Mouse (Mus musculus) brown adipose tissue, adult 24 weeks (tissue): ENCODE measurements around the gene Inha. TPM values are rescaled to one million over a fixed set of nuclear protein-coding genes. Genes with fewer than 3 reads are reported as not detected.

Experiments used
- H3K27ac ChIP-seq: fragments of 200-500 bp; replicated peaks from 2 replicates; pipeline ENCODE4 v1.5.1; 2012; ENCODE audit warnings: low read depth, mild to moderate bottlenecking, low read length
- H3K4me1 ChIP-seq: fragments of 200-500 bp; 2 replicates; pipeline ENCODE4 v1.6.1; 2012; ENCODE audit warnings: low read length, mixed read lengths; ENCODE audit not compliant: control insufficient read depth, insufficient read depth, insufficient read length
- H3K4me3 ChIP-seq: fragments of 200-500 bp; 2 replicates; pipeline ENCODE4 v1.5.1; 2012; ENCODE audit warnings: low read depth, mild to moderate bottlenecking, low read length, moderate library complexity; ENCODE audit not compliant: insufficient read depth
- polyA plus RNA-seq: library from polyadenylated mRNA; stranded (reverse); fragments of >200 nt; gene quantifications from 2 replicates; pipeline ENCODE4 v1.2.4, GENCODE M21; 2012; ENCODE audit not compliant: missing spikeins, insufficient read depth, insufficient read length

Gene Inha
- polyA plus RNA-seq, 1 experiment = not detected

DNA sequence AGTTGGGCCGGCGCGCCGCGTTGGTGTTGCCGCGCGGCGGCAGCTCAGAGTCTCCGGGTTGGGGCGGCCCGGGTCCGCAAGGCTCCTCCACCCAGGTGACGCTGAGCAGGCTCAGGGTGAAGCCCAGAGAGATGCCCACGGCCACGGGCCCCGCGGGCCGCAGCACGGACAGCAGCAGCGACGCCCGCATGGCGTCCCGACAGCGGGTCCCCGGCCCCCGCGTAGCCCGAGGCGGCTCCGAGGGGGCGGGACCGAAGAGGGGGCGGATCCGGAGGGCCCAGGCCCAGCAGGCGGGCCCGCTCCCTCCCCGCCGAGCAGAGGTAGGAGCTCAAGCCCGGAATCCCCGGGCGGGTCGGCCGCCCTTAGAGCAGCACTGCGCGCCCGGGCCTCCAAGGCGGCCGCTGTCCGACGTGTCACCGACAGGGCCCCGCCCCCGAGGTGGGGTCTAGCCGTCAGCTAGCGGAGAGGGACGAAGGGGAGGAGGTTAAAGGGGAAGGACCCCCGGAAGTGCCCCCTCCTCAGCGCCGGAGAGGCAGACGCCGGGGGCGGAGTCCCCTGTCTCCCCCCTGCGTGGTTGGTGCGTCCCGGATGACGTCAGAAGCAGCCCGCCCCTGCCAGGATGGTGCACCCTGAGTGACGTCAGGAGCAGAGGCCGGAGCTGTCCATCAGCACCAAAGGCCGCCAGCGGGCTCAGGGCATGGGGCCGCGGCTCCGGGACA, 27.8 kb upstream of the Inha start, which contains the start of the genes Chpf and Tmem198:
Gene Chpf, minus strand, starts transcription at position 392 of the 719 bp plus-strand sequence.
Gene Tmem198, plus strand, starts transcription at position 617 of the 719 bp plus-strand sequence.
- Histone ChIP-seq H3K4me3 (peak within 1 kb of the TSS; percentile 67), H3K4me1 (no peaks in the 10 kb centered on the region; the same call in 1 of the 2 replicates), H3K27ac (no peak within 1 kb of the TSS)

- no peak overlapping the region for H3K27ac ChIP-seq
Observed at GRCm38 (mm10) chr1:75479635-75479989, 27.3 kb upstream of the Inha start.

GRCm38 (mm10) chr1:75480036-75480435, 26.8 kb upstream of the Inha start:
- Histone ChIP-seq H3K4me1 (no peaks in the 10 kb centered on the region; the same call in 1 of the 2 replicates), H3K4me3 (no peak overlapping the region), H3K27ac (no peak overlapping the region)

More at GRCm38 (mm10) chr1:75479635-75479989, 27.3 kb upstream of the Inha start:
- H3K4me1 ChIP-seq = no peaks in the 10 kb centered on the region; the same call in 1 of the 2 replicates
- H3K4me3 ChIP-seq = peak overlapping the region; percentile 67

- Histone ChIP-seq H3K27ac (no peak overlapping the region), H3K4me1 (no peaks in the 10 kb centered on the region; the same call in 1 of the 2 replicates), H3K4me3 (no peak overlapping the region)
Observed at GRCm38 (mm10) chr1:75480735-75481134, 26.1 kb upstream of the Inha start.

GRCm38 (mm10) chr1:75486561-75486960, 20.3 kb upstream of the Inha start:
- no peaks in the 10 kb centered on the region for H3K4me1 ChIP-seq
- H3K27ac ChIP-seq = no peak overlapping the region
- no peak overlapping the region for H3K4me3 ChIP-seq

GRCm38 (mm10) chr1:75487040-75487404, 19.9 kb upstream of the Inha start:
- H3K4me1 ChIP-seq = no peaks in the 10 kb centered on the region
- no peak overlapping the region for H3K27ac ChIP-seq
- peak overlapping the region; percentile 60 for H3K4me3 ChIP-seq

- peak overlapping the region; percentile 60 for H3K4me3 ChIP-seq
Observed at GRCm38 (mm10) chr1:75487405-75488161, 19.3 kb upstream of the Inha start.

DNA sequence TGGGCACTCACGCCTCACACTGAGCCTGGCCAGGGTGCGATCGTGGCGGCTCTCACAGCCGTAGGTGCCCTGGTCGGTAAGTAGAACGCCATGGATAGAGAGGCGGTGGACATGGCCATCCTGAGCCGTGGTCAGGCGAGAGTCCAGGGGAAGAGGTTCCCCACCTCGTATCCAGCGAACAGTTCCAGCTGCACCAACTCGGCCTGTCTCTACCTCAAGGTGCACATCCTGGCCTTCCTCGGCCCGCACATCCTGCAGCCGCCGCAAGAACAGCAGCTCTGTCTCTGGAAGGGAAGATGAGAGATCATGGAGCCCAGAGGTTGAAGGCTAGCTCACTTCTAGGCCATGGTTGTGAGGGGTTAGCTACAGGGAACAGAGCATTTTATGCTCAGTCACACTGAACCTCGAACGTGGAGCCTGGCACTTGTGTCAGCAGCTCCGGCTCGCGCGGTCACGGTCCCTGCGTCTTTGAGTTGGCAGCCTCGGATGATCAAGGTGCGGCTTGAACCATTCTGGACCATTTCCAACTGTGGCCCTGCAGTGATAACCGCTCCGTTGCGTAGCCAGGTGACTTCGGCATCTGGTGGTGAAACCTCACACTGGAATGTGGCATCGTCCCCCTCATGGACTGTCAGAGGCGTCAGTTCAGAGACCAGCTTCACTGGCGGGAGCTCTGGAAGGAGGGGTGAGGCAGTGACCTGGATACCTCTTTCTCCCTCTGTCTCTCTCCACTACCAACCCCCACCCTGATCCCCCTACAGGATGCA, 15.9 kb upstream of the Inha start:
- Histone ChIP-seq H3K27ac (no peak overlapping the region), H3K4me1 (no peaks in the 10 kb centered on the region), H3K4me3 (no peak overlapping the region)

More at GRCm38 (mm10) chr1:75487405-75488161, 19.3 kb upstream of the Inha start:
- Histone ChIP-seq H3K4me1 (no peaks in the 10 kb centered on the region), H3K27ac (no peak overlapping the region)

DNA sequence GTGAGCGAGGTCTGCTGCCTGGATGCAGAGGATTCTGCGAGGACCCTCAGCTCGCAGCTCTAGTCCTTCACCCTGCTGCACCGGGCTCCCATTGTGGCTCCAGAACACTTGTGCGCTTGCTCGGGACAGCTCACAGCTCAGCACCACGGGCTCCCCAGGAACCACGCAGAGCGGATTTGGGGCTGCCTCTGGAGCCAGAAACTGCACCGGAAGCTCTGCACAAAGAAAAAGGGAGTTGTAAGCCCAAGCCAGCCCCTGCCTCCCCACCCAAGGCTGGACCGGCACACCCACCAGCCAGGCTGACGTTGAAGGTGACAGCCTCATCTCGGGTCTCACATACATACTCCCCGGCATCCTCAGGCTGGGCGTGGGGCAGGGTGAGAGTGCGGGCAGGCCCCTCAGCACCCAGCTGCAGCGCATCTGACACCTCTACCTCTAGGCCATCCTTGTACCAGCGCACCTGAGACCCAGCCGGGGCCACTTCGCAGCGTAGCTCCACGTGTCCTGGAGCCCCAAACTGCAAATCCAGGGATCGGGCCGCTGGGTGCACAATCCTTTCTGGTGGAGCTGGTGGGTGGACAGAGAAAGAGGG, 14.2 kb upstream of the Inha start:
- no peak overlapping the region for H3K4me3 ChIP-seq
- no peak overlapping the region for H3K27ac ChIP-seq
- no peaks in the 10 kb centered on the region for H3K4me1 ChIP-seq

- Histone ChIP-seq H3K4me1 (no peaks in the 10 kb centered on the region), H3K27ac (no peak overlapping the region), H3K4me3 (no peak overlapping the region)
Observed at GRCm38 (mm10) chr1:75494878-75495548, 11.9 kb upstream of the Inha start.

- Histone ChIP-seq H3K27ac (no peak overlapping the region), H3K4me3 (no peak overlapping the region), H3K4me1 (no peaks in the 10 kb centered on the region)
Observed at GRCm38 (mm10) chr1:75498897-75499296, 8.0 kb upstream of the Inha start.

DNA sequence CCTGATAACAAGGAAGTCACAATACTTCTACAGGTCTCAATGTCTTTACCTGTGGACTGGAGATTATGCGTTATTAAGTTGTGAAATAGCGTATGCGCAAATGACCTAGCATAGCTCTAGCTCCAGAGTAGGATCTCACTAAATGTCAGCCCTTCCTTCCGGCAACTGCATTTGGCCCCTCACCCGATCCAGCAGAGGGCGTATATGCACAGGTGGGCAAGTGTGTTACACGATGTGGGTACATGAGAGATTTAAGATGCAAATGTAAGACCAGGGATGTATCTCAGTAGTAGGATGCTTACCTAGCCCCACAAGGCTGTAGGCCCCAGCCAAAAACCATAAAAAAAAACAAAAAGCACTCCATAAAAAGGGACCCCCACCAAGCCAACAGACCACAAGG, 7.4 kb upstream of the Inha start:
- no peaks in the 10 kb centered on the region for H3K4me1 ChIP-seq
- H3K27ac ChIP-seq = no peak overlapping the region
- no peak overlapping the region for H3K4me3 ChIP-seq

- Histone ChIP-seq H3K4me3 (no peak overlapping the region), H3K4me1 (no peaks in the 10 kb centered on the region), H3K27ac (no peak overlapping the region)
Observed at GRCm38 (mm10) chr1:75501905-75502304, 5.0 kb upstream of the Inha start.

DNA sequence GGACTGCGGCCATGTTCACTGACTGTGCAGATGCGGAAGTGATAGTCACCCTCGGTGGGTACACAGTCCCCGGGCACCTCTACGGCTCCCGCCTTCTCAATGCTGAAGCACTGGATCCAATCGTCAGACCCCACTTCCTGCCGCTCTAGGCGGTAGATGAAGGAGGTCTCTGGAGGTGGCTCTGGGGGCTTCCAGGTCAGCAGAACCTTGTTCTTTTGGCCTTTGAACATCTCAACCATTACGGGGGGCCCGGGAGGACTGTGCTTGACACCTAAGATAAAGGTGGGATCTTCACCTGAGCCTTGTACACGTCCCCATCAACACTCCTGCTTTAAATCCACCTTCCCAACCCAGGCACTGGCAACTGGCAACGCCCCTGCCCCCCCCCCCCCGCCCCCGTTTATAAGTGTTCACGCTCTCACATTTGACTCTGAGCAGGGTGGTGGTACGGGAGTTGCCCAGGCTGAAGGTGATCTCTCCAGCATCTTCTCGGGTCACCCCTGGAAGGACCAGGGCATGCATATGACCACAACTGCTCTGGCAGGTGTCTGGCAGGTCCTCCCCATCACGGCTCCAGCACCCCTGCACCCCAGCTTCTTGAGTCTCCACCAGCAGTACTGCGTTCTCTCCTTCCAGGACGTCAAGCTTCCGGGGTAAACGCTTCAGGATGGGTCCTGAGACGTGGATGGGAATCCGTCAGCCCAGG, 3.8 kb upstream of the Inha start:
- Histone ChIP-seq H3K4me3 (no peak overlapping the region), H3K4me1 (no peaks in the 10 kb centered on the region), H3K27ac (no peak overlapping the region)
